Mouse (Mus musculus) liver, postnatal 0 days (tissue): ENCODE measurements around the gene Myo18a. TPM values are rescaled to one million over a fixed set of nuclear protein-coding genes. Genes with fewer than 3 reads are reported as not detected.

Source experiments
- ATAC-seq: fragments of 200-750 bp; cut with Nextera tagmentation; 2 replicates; pipeline ENCODE4 v1.8.0; 2017; ENCODE audit warnings: mild to moderate bottlenecking, moderate library complexity
- DNase-seq: peaks from one replicate; pipeline ENCODE4 v3.0.0-alpha.2; 2016
- H3K27ac ChIP-seq: fragments of 300-500 bp; sonication (generic); 2 replicates; pipeline ENCODE4 v1.5.1; 2014; ENCODE audit warnings: antibody characterized with exemption, moderate library complexity, mild to moderate bottlenecking, low read depth
- H3K27me3 ChIP-seq: fragments of 300-500 bp; sonication (generic); 2 replicates; pipeline ENCODE4 v1.6.1; 2014; ENCODE audit warnings: low read length, control low read depth, mixed read lengths; ENCODE audit not compliant: insufficient read depth
- H3K36me3 ChIP-seq: fragments of 300-500 bp; sonication (generic); replicated peaks from 2 replicates; pipeline ENCODE4 v1.6.1; 2014; ENCODE audit warnings: mild to moderate bottlenecking, control low read depth, low read length, moderate library complexity, mixed read lengths; ENCODE audit not compliant: insufficient read depth
- H3K4me1 ChIP-seq: fragments of 300-500 bp; sonication (generic); 2 replicates; pipeline ENCODE4 v1.6.1; 2014; ENCODE audit warnings: antibody characterized with exemption, mild to moderate bottlenecking, control low read depth; ENCODE audit not compliant: insufficient read depth
- H3K4me2 ChIP-seq: fragments of 300-500 bp; sonication (generic); 2 replicates; pipeline ENCODE4 v1.6.1; 2014; ENCODE audit warnings: low read depth, mild to moderate bottlenecking, low read length, moderate library complexity, mixed read lengths
- H3K4me3 ChIP-seq: fragments of 300-500 bp; sonication (generic); 2 replicates; pipeline ENCODE4 v1.5.1; 2014; ENCODE audit warnings: low read depth, low read length
- H3K9ac ChIP-seq: fragments of 300-500 bp; sonication (generic); replicated peaks from 2 replicates; pipeline ENCODE4 v1.6.1; 2014; ENCODE audit warnings: mild to moderate bottlenecking, moderate library complexity
- H3K9me3 ChIP-seq: fragments of 300-500 bp; sonication (generic); 2 replicates; pipeline ENCODE4 v1.6.1; 2016; ENCODE audit warnings: mild to moderate bottlenecking, control low read depth, low read length, mixed read lengths
- CTCF ChIP-seq: sonication (generic); IDR thresholded peaks from 2 replicates; pipeline ENCODE4 v1.5.1; 2016; ENCODE audit warnings: antibody characterized with exemption, low read depth
- EP300 ChIP-seq: IDR thresholded peaks from 2 replicates; pipeline ENCODE4 v1.6.1; 2016; ENCODE audit warnings: antibody characterized with exemption, low read depth, mild to moderate bottlenecking
- whole genome bisulfite sequencing: fragments of 180-500 bp; shearing (Covaris S2); extraction: QIAGEN DNeasy Blood & Tissue Kit; methylation state at CpG from one replicate; pipeline ENCODE4 v1.1.7; 2014; ENCODE audit not compliant: insufficient replicate concordance; 5-methylcytosine and 5-hydroxymethylcytosine counted together
- polyA plus RNA-seq: library from polyadenylated mRNA; unstranded; fragments of >200 nt; fragmentation: Nextera tagmentation; extraction: Ambion mirVana; gene quantifications from 2 replicates; pipeline ENCODE4 v1.2.1, GENCODE M21; 2015

The Myo18a gene
- polyA plus RNA-seq, 1 experiment from 2014 or later: 10.4 TPM

- WGBS: 8% methylated on average over 31 of the region's 32 CpGs
- no peaks in the 10 kb centered on the region for H3K36me3 ChIP-seq
- no peaks in the 10 kb centered on the region for H3K4me1 ChIP-seq
- H3K9ac ChIP-seq: no peak overlapping the region
- H3K4me3 ChIP-seq: no peak overlapping the region
- H3K9me3 ChIP-seq: no peaks in the 10 kb centered on the region
- H3K27me3 ChIP-seq: peaks cover 37% of the 10 kb centered on the region
- ATAC-seq (no peak), DNase-seq (no peak)
- no peak overlapping the region for H3K4me2 ChIP-seq
- no peak overlapping the region for H3K27ac ChIP-seq
- TF ChIP-seq EP300 (no peak), CTCF (no peak)
These were observed 151.7 kb downstream of the Myo18a start for GRCm38 (mm10) chr11:77914598-77915260.

Other genes starting within 250 kb of the Myo18a start
- gene Abhd15, start 248.1 kb upstream of the Myo18a start, polyA plus RNA-seq: 16.2 and 18.5 TPM in 2 replicates
- gene Trp53i13, start 247.3 kb upstream of the Myo18a start, polyA plus RNA-seq: 4.8 and 5.4 TPM in 2 replicates
- 0.18 and 0.28 TPM in 2 replicates for gene Gm10392, start 244.0 kb upstream of the Myo18a start, polyA plus RNA-seq
- gene Taok1, start 155.4 kb upstream of the Myo18a start, polyA plus RNA-seq: 4.8 and 5.0 TPM in 2 replicates
- 2.0 and 2.4 TPM in 2 replicates for gene Nufip2, start 77.1 kb upstream of the Myo18a start, polyA plus RNA-seq
- gene Cryba1, start 38.0 kb upstream of the Myo18a start, polyA plus RNA-seq: not detected in 2 replicates
- gene Gm10277, start 24.5 kb downstream of the Myo18a start, polyA plus RNA-seq: 0.12 and 0.31 TPM in 2 replicates
- 48.9 and 53.4 TPM in 2 replicates for gene Pipox, start 130.8 kb downstream of the Myo18a start, polyA plus RNA-seq
- gene Sez6, start 167.6 kb downstream of the Myo18a start, polyA plus RNA-seq: not detected in 2 replicates
- 5.0 and 5.1 TPM in 2 replicates for gene Phf12, start 219.5 kb downstream of the Myo18a start, polyA plus RNA-seq